Mouse (Mus musculus): ENCODE measurements around the gene Ndst2. TPM values are rescaled to one million over a fixed set of nuclear protein-coding genes. Genes with fewer than 3 reads are reported as not detected.
A peak's percentile ranks its signal among the peaks of the same experiment; 100 is the strongest.

The Ndst2 gene
- polyA plus RNA-seq, 1 experiment from 2014 or later, result 35.6 TPM

DNA sequence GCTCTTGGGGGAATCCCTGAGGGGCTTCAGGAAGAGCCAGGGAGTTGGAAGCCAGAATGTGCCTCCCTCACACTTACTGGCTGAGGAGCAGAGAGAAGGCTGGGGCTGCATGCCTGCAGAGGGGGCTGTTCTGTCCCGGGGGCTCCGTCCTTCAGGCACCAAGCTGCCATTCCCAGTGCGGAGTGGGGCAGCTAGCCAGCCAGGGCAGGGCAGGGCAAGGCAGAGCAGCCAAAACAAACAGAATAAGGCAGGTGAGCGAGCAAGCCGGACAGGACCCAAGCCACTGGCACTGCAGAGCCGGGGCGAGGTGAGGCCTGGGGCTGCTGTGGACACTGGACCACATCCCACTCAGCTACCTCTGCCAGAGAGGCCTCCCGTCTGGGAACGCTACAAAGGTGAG is 6.9 kb upstream of the Ndst2 start:
- no peaks in the 10 kb centered on the region for H3K27me3 ChIP-seq (ENCODE audit: insufficient read depth, low read length)
- H3K36me3 ChIP-seq (ENCODE audit: insufficient read depth), result peaks cover 86% of the 10 kb centered on the region
- no peak overlapping the region for H3K9ac ChIP-seq
- no peaks in the 10 kb centered on the region for H3K9me3 ChIP-seq (ENCODE audit: low read depth, low read length)
- ATAC-seq (ENCODE audit: insufficient read depth) (no peak), DNase-seq (no peak)
- H3K4me2 ChIP-seq, result no peak overlapping the region
- WGBS, result 80% methylated on average over 9 of the region's 9 CpGs
- no peak overlapping the region for H3K4me3 ChIP-seq (ENCODE audit: low read depth, low read length)
- TF ChIP-seq CTCF (IDR thresholded peaks at IDR 0.05; ENCODE audit: low read depth), result no peak
- no peaks in the 10 kb centered on the region for H3K4me1 ChIP-seq (ENCODE audit: insufficient read depth)
- no peak overlapping the region for H3K27ac ChIP-seq (ENCODE audit: low read depth)

DNA sequence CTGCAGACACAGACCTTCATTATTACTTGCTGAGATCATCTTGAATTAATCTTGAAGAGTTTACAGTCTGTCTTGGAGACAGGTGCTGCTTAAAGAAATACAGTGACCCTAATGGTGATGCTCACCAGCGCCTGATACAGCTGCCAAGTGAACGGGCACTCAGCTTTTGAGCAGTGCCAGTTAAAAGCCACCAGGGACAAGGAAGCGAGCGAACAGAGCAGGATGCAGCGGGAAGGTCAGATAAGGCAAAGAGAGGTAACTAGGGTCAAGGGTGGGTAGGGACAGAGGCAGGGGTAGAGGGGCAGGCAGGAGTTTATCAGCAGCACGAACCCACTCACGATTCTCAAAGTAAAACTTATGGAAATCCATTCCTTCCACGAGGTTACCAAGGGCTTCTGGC is 4.1 kb upstream of the Ndst2 start:
- Histone ChIP-seq H3K9me3 (ENCODE audit: low read depth, low read length) (no peaks in the 10 kb centered on the region), H3K27me3 (ENCODE audit: insufficient read depth, low read length) (no peaks in the 10 kb centered on the region), H3K4me3 (ENCODE audit: low read depth, low read length) (no peak overlapping the region), H3K4me2 (no peak overlapping the region), H3K9ac (no peak overlapping the region), H3K27ac (ENCODE audit: low read depth) (no peak overlapping the region), H3K36me3 (ENCODE audit: insufficient read depth) (peaks cover 71% of the 10 kb centered on the region), H3K4me1 (ENCODE audit: insufficient read depth) (peaks cover 4% of the 10 kb centered on the region; the same call in 1 of the 2 replicates)
- ATAC-seq (ENCODE audit: insufficient read depth) (no peak), DNase-seq (no peak)
- WGBS, result 73% methylated on average over 8 of the region's 8 CpGs
- no peak for TF ChIP-seq CTCF (IDR thresholded peaks at IDR 0.05; ENCODE audit: low read depth)

DNA sequence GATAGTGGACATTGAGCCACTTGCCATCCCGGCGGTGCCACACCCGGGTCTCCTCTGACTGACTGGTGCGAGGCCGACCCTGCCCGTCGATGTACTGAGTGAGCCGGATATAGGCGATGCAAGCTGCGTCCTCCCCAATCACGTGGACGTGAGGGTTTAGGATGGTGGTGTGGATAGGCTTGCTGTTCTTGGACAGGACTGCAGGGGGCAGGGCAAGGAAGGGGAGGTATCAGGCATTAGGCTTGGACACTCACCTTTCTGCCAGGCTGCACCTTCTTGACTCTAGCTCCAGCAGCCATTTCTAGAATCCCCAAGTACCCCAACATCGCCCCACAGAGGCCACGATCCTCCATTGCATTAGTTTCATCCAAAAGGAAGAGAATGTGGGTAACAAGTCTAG is 2.9 kb upstream of the Ndst2 start:
- H3K36me3 ChIP-seq (ENCODE audit: insufficient read depth), result peaks cover 71% of the 10 kb centered on the region
- no peak overlapping the region for H3K9ac ChIP-seq
- TF ChIP-seq CTCF (IDR thresholded peaks at IDR 0.05; ENCODE audit: low read depth), result peak; percentile 83
- H3K27me3 ChIP-seq (ENCODE audit: insufficient read depth, low read length), result no peaks in the 10 kb centered on the region
- no peaks in the 10 kb centered on the region for H3K9me3 ChIP-seq (ENCODE audit: low read depth, low read length)
- WGBS, result 34% methylated on average over 14 of the region's 14 CpGs
- no peak overlapping the region for H3K27ac ChIP-seq (ENCODE audit: low read depth)
- ATAC-seq (ENCODE audit: insufficient read depth) (no peak), DNase-seq (peak; percentile 50)
- no peak overlapping the region for H3K4me3 ChIP-seq (ENCODE audit: low read depth, low read length)
- peaks cover 4% of the 10 kb centered on the region; the same call in 1 of the 2 replicates for H3K4me1 ChIP-seq (ENCODE audit: insufficient read depth)
- H3K4me2 ChIP-seq, result no peak overlapping the region

DNA sequence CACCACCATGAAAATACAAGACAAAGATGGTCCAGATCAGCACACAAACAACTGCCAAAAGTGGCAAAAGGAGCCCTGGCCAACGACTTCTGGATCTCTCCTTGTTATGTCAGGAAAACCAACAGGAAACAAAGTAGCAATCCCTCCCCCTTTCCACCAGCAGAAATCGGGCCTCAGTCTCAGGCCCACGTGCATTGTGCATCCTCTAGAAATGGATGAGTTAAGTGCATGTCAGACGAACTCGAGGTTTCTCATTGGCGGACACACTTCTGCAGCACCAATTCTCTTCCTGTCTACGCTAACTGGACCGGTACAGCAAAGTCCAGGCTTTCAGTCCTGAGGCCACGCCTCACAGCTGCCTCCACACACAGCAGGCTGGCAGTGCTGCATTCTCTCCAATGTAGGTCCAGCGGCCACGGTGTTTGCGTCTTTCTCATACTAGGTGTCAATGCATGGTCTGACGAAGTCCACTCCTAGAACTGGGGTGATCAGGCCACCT is 1.6 kb upstream of the Ndst2 start:
- ATAC-seq (ENCODE audit: insufficient read depth), result no peak
- no peak for DNase-seq
- no peak overlapping the region for H3K4me3 ChIP-seq (ENCODE audit: low read depth, low read length)
- no peak for TF ChIP-seq CTCF (IDR thresholded peaks at IDR 0.05; ENCODE audit: low read depth)
- no peak overlapping the region for H3K4me2 ChIP-seq
- WGBS, result 81% methylated on average over 13 of the region's 13 CpGs
- H3K9ac ChIP-seq, result no peak overlapping the region
- H3K36me3 ChIP-seq (ENCODE audit: insufficient read depth), result peaks cover 69% of the 10 kb centered on the region
- H3K27ac ChIP-seq (ENCODE audit: low read depth), result no peak overlapping the region
- H3K9me3 ChIP-seq (ENCODE audit: low read depth, low read length), result no peaks in the 10 kb centered on the region
- peaks cover 4% of the 10 kb centered on the region; the same call in 1 of the 2 replicates for H3K4me1 ChIP-seq (ENCODE audit: insufficient read depth)
- H3K27me3 ChIP-seq (ENCODE audit: insufficient read depth, low read length), result no peaks in the 10 kb centered on the region

DNA sequence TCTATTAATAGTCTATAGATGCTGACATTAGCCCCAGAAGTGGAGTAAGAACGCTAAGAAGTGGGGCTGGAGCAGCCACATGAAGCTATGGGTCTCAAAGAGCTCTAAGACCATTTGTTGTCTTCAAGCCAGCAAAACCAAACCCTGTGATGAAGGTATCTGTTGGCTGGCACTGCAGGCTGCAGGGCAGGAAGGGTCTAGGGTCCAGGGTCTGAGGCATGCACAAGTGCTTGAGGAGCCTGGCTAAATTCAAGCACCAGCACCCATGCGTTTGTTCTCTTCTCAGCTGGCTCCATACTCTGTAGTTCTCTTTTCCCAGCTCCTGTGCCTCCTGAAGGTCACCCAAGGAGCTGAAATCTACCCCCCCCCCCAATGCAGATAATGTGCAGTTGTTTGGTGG is 690 bp upstream of the Ndst2 start:
- H3K36me3 ChIP-seq (ENCODE audit: insufficient read depth), result peaks cover 69% of the 10 kb centered on the region
- ATAC-seq (ENCODE audit: insufficient read depth), result no peak
- WGBS, result 63% methylated on average over 2 of the region's 2 CpGs

DNA sequence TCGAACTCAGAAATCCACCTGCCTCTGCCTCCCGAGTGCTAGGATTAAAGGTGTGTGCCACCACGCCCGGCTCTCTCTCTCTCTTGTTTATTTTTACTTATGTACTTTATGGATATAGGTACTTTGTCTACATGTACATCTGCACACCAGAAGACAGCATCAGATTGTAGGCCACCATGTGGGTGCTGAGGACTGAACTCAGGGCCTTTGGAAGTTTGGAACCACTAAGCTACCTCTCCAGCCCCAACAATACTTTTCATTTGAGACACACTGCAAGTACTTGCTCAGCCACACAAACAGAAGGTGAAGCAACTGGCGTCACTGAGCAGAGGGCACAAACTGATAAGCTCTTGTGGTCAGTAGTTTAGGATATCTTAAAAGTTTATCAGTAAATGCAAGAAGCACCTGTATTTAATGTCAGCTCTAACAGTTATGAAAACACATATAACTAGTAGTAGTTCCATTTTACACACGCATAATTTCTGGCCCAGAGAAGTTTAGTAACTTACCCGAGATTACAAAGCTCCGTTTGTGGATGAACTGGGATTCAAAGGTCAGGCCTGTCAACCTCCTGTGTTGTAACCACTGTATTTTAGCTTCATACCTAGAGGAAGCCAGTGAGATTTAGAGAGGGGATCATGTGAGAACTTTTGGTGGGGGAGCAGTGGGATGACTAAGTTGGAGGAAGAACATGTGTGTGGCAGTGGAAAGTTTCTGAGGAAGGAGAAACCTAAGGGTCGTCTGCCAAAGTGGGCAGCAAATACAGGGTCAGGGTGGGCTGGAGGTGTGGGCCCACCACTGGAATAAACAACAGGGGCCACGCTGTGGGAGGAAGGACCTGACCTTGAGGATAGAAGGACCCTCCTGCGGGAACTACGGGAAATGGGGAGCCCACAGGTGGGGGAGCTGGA is 1.1 kb downstream of the Ndst2 start:
- no peak for TF ChIP-seq CTCF (IDR thresholded peaks at IDR 0.05; ENCODE audit: low read depth)
- WGBS, result 40% methylated on average over 12 of the region's 12 CpGs
- Histone ChIP-seq H3K4me1 (ENCODE audit: insufficient read depth) (peaks cover 4% of the 10 kb centered on the region; the same call in 1 of the 2 replicates), H3K9ac (peak overlapping the region; percentile 88), H3K4me2 (peak overlapping the region; percentile 65), H3K9me3 (ENCODE audit: low read depth, low read length) (no peaks in the 10 kb centered on the region), H3K4me3 (ENCODE audit: low read depth, low read length) (peak overlapping the region; percentile 85), H3K27ac (ENCODE audit: low read depth) (peak overlapping the region; percentile 89), H3K36me3 (ENCODE audit: insufficient read depth) (peaks cover 70% of the 10 kb centered on the region), H3K27me3 (ENCODE audit: insufficient read depth, low read length) (no peaks in the 10 kb centered on the region)
- no peak for ATAC-seq (ENCODE audit: insufficient read depth)
- DNase-seq, result no peak

More for the DNA sequence above, 690 bp upstream of the Ndst2 start:
- H3K9me3 ChIP-seq (ENCODE audit: low read depth, low read length), result no peaks in the 10 kb centered on the region
- no peak for TF ChIP-seq CTCF (IDR thresholded peaks at IDR 0.05; ENCODE audit: low read depth)
- peak overlapping the region; percentile 65 for H3K4me2 ChIP-seq
- H3K27me3 ChIP-seq (ENCODE audit: insufficient read depth, low read length), result no peaks in the 10 kb centered on the region
- peak; percentile 13 for DNase-seq
- H3K4me3 ChIP-seq (ENCODE audit: low read depth, low read length), result no peak overlapping the region
- 0 out of 2 replicates have a peak overlapping the region, but pooled peaks have one; percentile 20 for H3K9ac ChIP-seq
- H3K27ac ChIP-seq (ENCODE audit: low read depth), result peak overlapping the region; percentile 89
- H3K4me1 ChIP-seq (ENCODE audit: insufficient read depth), result peaks cover 4% of the 10 kb centered on the region; the same call in 1 of the 2 replicates
